Mouse (Mus musculus) MEL-GATA-1-ER (cell line): Measurements from ENCODE around the gene Nav3.
"Not testable (repeated sequence)": the region's sequence is repeated elsewhere in the genome, so short reads cannot be mapped to it uniquely, and the experiment has no call there.

Experiments
- DNase-seq: peaks from one replicate; pipeline ENCODE4 v3.0.0-alpha.2; 2012; ENCODE audit warnings: low read depth; ENCODE audit errors: extremely low read depth

Nav3 gene

DNA sequence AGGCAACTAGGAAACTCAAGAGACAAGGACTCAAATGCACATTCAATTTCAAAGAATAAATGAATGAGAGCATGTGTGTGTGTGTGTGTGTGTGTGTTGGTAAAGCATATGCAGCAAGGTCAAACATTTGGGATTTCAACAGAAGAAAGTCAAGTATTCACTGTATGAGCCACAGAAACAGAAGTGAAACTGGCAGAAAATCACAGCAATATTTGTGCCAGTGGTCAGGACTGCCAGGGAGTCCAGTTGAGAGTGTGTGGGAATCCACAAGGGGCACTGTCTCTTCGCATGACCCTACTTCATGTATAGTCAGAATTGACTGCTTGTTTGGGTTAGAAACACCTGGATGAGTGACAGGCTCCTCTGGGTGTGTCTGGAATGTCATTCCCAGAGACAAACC, 370.1 kb downstream of the Nav3 start:
- no peak for DNase-seq

DNA sequence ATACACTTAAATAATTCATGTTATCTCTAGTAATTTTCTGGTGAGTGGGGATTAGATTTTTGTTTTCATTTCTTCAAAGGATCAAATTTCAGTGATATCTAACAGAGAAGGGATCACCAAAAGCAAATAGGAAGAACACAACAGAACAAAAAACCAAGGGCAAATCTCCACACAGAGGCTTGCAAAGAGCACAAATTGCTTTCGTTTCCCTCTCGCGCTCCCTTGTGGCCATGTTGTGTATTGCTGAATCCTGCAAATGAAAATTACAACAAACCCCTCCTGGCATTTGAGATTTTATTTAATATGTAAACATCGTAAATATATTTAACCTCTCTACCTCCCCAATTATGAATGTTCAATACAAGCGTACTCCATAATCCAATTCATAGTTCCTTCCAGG, 370.8 kb downstream of the Nav3 start:
- DNase-seq = peak; percentile 8

DNA sequence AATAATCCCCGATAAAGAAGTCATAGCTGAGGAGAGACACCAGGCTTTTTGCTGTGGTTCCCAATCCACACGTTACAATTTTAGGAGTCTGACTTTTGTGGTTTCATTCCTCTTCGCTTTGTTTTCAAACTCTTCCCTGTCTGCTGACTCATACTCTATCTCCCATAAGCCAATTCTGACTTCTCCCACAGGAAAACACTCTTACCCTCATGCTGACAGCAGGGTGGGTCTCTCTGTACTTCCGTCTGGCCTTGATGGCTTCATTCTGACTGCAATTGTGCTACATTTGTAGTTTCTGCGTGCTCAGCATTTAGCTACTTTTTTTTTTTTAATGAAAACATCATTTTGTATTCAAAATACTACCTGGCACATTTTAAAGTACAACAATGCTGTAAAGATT, 379.4 kb downstream of the Nav3 start:
- DNase-seq = no peak

DNA sequence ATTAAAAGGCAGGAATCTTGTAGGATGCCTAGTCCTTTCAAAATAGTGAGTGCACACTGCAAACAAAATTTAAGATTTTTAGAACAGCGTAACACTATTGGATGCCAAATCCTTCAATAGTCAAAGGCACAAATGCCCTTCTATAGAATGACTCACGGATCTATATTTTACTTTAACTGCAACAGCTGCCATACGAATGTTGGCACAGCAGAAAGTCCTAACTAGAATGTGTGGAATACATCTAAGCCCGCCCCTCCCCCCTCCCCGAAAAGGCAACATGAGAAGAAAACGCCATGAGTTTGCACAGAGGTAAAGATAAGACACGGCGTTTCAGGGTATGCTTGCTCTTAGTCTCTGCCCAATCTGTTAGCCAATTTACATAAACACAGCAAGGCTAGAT, 383.6 kb downstream of the Nav3 start:
- no peak for DNase-seq

DNA sequence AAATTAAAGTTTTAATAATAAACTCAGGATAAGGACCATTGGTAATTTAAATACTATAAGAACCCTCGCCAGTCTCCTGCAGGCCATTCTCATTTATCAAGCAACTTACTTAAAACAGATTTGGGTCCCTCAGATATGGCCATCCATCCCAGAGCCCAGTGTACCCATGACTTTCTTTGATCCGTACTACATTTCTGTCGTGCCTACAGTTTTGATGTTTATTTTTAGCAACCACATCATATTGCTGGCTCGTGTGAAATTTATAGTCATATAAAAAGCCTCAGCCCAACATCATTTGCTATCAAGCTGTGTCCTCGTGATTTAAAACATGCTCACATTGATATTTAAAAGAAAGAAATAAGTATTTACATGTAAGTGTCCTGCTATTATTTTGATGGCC, 394.8 kb downstream of the Nav3 start:
- DNase-seq = no peak

DNA sequence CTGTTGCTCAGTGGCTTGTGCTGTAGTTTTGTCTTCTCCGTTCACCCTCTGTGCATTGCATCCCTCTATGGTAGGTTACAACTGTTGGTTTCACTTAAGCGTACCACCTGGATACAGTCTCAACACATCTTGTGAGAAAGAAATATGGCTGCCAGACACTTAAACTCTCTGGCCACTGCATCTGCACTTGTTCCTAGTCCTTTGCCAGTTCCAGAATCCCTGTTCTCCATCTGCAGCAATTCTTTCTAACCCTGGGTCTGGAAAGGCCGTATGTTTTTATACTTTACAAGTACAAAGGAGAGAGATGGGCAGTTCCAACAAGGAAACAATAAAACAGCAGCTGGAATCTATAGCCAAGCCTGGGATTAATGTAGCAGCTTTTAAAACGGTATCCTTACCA, 418.5 kb downstream of the Nav3 start:
- no peak for DNase-seq

DNA sequence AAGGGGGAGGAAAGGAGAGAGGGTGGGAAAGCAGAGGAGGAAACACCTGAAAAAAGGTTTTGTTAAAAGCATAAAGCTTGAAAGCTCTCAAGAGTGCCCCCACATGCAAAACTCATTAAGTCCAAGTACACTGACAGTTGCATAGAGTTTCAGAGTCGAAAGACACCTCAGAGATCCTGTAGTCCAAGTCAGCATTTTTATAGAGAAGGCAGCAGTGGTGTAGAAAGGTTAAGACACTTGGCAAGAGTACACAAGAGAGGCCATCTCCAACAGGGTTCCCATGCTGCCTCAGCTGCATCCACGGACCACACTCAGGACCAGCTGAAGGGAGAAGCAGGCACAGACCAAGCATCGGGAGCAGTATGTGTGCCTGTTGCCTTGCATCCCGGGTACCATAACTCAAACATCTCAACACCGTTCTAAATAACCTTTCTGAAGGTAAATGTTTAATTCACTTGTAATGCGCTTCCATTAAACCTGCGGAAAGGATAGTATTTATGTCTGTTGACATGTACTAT, 421.4 kb downstream of the Nav3 start:
- DNase-seq = no peak

DNA sequence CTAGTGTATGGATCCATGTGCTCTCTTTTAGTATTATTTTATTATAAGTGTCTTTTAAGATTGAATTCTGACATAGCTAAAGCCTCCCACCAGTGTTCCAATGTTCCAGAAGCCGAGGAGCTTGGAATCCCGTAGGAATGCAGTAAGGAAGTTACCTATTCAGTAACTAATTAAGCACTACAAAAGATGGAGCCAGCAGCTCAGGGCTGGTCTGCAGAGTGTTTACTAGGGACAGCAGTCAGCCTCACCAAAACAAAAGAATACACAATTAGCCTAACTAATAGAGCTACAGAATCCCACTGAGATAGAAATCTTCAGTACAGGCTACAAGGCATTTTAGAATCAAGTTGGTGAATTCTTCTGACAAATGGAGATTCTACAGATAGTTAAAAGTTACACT, 431.1 kb downstream of the Nav3 start:
- not testable (repeated sequence) for DNase-seq

DNA sequence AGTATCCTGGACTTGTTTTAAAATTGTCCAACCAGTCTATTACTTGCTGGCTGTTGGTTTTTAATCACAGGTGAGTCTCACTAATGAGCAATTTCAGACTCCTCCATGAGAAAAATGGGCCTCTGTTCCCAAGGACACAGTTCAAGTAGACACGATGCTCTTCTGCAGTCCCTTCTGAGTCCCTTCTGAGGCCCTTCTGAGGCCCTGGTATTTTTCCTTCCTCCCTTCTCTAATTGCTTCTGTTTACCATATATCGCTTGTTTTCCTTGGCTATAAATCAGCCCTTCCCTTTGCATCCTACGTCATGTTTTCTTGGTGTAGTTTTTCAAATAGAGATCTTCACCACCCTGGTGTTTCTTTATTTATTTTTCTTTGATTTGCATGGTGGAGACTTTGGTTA, 433.9 kb downstream of the Nav3 start:
- DNase-seq = no peak

DNA sequence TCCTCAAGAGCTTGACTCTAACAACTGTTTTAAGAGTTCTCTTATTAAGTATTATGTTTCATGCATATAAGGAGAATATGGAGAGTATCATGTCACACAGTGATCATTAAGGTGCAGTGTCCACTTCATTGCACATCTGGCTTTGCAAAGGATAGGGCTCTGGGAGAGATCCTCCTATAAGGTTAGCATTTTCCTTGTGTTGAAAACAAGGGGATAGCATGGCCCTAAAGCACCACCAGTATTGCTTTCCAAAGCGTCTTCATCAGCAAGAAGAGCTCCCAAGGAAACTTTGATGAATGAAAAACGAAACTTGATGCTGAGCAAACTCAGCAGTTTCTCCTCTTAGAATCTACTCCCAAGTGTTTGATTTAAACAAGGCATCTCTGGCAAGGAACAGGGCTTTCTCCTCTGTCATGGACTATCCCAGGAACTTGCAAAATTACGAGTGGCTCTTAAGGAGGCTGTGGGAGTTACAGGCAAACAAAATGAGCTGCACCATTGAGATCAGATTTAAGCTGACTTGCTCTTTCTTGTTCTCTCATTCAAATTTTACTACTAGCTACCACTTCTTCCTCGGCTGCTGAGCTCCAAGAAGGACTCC, 436.6 kb downstream of the Nav3 start:
- no peak for DNase-seq

DNA sequence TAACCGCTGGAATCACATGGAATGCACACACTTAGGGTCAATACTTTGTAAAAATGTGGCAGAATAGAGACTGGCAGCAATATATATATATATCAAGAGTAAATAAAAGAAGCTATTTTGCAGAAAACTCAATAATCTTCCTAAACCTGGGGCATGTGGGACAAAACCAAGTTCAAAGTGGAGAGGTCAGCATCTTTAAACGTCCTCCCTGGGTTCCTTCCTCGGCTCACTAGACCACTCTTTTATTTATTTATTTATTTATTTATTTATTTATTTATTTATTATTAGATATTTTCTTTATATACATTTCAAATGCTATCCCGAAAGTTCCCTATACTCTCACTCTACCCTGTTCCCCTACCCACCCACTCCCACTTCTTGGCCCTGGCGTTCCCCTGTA, 454.7 kb downstream of the Nav3 start:
- DNase-seq = not testable (repeated sequence)

DNA sequence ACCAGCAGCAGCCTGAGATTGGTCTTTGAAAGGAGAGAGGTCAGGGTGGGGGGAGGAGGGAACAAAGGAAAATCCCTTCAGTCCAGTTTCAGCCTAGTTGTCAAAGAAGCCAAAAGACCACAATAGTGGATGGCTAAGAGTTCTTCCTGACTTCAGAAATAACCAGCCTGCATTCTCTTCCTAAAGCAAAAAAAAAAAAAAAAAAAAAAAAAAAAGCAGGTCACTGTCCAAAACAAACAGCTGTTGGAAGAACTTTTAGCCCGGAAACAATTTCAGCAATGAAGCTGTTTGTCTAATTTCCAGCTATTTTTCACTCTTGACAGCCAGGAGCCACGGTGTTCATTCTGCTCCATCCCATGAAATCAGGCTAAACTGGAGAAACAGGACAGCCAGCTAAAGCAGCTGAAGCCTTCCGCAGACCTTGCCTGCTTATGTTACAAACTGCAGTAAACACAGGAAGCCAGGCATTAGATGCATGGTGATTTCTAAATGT, 455.2 kb downstream of the Nav3 start:
- no peak for DNase-seq

DNA sequence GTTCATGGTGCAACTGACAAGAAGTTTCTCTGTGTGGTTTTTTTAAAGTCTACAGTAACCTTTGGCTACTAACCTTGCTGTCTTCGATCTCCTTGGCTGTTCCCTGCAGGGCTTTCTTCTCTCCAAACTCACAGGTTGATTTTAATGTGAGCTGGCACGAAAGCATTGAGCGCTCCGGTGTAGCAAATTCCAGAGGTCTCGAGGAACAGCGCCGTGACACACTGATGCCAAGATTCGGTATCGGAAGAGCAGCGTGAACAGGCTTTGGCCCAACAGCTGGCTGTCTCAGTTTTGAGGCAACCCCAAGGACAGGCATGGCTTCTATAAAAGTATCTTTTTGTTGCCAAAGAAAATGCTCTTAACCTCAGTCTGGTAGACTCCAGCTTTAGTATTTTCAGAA, 456.1 kb downstream of the Nav3 start:
- DNase-seq = no peak

DNA sequence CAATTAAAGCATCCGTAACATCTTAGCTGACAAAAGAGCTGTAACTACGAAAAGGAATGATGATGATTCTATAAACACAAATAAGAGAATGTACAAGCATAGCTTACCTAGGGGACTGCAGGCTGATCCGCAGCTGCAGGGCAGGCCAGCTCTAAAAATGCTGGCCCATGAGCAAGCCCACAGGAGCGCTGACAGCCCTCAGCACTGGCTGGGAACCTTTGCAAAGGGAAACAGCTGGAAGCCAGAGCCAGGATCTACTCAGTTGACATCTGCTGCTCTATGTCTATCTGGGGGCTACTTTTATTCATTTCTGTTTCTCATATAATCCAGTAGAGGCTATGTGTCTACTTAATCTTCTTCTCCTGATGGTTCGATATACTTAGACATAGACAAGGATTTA, 461.7 kb downstream of the Nav3 start:
- no peak for DNase-seq

DNA sequence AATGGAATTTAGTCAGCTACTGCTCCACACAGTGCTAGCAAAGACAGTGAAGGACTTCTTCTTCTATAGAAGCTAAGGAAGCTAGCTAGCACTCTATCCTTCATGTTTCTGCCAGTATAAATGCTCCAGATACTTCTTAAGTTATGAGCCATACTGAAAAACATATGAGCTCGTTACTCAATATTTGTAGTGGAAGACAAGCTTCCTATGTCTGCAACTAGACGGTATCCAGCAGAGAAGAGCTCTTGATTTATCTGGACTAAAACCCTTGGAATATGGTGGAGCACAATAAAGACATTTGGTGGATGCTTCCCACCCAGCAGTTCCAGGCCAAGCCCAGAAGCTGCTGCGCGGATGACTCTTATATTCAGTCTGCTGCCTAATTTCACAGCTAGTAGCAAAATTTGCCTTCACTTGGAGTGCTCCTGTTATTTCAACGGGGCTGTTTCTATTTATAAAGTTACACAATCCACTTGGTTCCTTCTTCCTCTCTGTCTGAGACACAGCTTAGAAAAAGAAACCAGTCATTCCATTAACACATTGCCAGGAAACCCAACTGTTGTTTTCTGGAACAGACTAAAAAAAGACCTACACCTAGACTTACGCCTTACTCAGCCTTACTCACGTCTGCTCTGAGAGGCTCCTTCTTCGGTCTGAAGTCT, 470.0 kb downstream of the Nav3 start:
- no peak for DNase-seq

DNA sequence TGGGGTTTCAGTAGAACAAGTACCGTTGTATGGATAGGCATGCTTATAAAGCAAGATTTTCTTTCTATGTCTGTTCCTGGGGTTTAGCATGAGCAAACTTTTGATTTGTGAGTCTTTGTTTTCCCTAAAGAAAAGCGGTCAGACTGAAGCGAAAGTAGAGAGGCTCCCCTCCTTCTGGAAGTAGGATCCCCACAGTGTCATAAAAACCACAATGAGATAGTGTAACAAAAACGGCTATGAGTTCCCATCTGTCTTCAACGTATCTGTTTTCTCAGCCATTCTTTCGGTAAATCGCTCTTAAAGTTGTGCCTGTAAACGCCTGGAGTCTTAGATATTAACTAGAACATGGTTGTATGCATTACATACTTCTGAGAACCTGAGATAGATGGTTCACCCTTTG, 479.7 kb downstream of the Nav3 start:
- peak; percentile 4 for DNase-seq

DNA sequence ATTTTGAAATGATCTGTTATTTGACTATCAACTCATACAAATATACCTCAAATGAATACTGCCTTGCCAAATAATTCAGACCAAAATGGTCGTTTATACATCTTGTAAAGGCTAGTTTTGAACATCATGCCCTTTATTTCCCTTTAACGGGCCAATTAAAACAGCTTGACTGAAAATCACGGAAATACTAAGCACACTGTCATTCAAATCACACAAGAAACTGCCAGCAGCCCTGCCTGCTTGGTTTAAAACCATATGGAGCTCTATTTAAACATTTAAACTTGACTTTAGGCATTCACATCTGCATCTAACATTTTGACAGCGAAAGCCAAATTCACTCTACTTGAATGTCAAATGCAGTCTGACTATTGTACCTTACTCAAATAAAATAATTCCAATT, 481.8 kb downstream of the Nav3 start:
- DNase-seq = no peak

DNA sequence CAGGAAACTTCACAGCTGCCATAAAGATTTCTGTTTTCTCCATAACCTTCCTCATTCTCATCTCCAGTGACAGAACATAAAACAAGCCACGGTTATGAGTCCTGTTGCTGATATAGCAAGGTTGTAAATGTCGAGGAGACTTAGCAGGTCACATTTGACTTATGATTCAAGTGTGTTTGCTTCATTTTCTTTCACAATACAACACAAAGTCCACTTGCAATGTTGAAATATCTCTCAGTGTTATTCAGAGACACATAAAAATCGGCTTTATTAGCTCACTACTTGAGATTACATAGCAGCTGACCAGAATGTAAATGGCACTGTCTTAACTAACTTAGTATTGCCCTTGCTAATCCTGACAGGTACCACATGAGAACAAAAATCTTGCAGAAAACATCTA, 482.5 kb downstream of the Nav3 start:
- DNase-seq = no peak

DNA sequence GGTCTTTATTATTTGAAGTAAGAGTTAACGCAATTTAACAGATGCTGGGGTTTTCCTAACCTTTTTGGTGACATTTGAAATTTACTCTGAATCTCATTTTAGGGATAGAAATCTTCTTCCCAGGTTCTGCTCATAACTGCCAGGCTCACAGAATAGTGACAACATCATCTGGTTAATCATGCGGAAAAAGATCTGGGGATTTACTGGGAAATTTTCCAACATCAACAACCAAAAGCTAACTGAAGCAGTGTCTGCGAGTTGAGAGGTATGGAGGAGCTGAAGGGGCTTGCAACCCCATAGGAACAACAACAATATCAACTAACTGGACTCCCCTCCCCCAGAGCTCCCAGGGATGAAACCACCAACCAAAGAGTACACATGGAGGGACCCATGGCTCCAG, 505.7 kb downstream of the Nav3 start:
- DNase-seq = no peak

DNA sequence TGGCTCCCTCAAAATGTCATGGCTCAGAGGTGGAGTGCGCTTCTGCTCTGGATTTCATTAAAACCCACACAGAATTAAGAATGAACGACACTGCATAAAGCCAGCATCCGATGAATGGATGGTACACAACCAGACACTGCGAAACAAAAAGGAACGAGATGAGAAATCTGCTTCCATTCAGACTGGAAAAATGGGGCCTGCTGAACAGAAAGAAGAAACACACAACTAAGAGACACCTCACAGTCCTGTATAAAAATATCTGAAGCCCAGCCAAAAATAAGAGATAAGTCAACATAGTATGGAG, 526.7 kb downstream of the Nav3 start:
- DNase-seq = no peak

DNA sequence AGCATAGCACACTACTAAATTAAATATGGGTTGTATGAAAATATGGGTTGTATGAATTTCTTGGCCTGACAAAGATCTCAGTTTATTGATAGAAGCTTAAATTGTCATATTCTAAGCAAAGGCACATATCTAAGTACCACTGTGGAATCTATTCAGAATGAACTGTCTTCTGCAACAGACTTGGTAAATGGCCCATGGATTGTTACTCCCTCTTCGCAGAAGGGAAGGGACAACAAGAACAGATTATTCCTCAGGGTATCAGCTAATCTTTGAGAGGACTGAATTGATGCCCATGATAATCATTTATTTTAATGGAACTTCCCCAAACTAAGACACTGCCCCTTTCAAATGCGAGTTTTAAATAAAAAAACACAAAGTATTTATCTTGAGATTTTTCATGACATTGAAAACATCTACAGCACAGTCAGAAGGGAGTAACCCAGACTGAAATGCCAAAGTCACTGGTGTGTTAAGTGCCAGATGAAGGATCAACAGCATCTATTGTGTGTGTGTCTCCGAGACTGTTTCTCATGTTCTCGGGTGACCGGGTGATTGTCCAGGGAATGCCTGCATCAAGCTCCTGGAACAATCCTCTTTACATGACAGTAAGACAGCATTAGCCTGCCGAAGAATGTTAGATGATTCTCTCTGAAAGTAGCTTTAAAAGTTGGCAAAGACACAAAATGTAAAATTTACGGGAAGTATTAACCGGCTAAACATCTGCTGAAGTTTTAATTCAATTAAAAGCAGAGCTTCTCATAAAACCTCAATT, 527.3 kb downstream of the Nav3 start:
- DNase-seq = no peak

DNA sequence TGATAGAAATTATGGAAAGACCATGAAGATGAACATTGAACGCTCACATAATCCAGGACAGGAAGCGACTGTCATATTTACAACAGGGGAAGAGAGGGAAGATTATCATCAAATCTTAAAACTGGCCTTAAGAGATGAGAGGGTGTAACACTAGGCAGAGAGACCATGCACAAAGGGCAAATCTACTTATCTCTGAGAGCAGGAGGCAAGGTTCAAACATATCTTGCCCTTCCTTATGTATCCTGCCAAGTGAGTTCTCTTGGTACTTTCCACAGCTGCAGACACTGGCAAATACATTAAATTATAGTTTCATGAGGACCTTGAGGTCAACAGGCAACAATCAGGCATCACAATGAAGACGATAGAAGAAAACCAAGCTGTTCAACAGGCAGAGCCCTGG, 529.9 kb downstream of the Nav3 start:
- no peak for DNase-seq

DNA sequence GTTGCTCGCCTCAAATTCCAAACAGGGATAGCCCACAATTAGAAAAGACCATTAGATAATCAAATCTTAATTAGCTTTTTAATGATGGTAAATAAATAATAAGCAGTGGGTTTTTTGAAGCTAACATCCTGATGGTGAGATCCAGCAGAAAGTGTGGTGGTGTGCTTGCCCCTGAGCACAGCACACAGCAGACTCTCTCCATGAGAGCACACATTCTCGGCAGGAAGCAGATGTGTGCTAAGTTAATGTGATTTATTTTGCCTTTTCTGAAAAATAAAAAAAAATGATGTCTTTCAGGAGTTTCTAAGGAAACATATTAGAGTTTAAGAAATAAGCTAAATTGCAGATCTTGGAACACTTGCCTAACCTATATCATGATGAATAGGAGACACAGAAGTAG, 531.9 kb downstream of the Nav3 start:
- DNase-seq = no peak
